Mouse (Mus musculus) heart, postnatal 14 days (tissue): ENCODE results near the gene B3gnt9. TPM values are rescaled to one million over a fixed set of nuclear protein-coding genes. Genes with fewer than 3 reads are reported as not detected.
A peak's percentile ranks its signal among the peaks of the same experiment; 100 is the strongest.

Experiments
- DNase-seq, 2 experiments: peaks; one replicate each; pipeline ENCODE4 v3.0.0; 2021 to 2022
- intact Hi-C: fragments of 180-260 bp; cut with DNase I; formaldehyde crosslinking; loops from one replicate; pipeline ENCODE4 v1.15.1; 2025
- total RNA-seq, 2 experiments: library from RNA; stranded (reverse); gene quantifications; 2 replicates each; pipeline ENCODE4 v1.2.3; 2021

The B3gnt9 gene
- total RNA-seq, 2 experiments from 2014 or later: 5.1 to 5.6 TPM

DNA sequence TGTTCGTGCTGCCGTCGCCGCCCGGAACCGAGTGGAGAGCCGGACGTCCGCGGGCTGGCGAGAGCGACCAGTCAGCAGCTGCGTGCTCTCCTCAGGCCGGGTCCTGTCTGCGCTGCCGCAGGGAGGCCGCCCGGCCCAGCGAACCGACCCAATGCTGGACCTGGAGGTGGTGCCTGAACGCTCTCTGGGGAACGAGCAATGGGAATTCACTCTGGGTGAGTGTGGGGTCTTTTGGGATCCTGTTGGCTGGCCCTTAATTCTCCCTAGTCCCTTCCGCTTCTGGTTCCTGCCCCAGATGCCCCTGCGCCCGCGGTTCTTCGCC is 29.7 kb downstream of the B3gnt9 start:
- DNase-seq: no peak
- intact Hi-C loops: loop anchor here (10.0 kb wide), 1 partner anchor 630 kb away; the partner anchor contains the start of gene Pdp2

DNA sequence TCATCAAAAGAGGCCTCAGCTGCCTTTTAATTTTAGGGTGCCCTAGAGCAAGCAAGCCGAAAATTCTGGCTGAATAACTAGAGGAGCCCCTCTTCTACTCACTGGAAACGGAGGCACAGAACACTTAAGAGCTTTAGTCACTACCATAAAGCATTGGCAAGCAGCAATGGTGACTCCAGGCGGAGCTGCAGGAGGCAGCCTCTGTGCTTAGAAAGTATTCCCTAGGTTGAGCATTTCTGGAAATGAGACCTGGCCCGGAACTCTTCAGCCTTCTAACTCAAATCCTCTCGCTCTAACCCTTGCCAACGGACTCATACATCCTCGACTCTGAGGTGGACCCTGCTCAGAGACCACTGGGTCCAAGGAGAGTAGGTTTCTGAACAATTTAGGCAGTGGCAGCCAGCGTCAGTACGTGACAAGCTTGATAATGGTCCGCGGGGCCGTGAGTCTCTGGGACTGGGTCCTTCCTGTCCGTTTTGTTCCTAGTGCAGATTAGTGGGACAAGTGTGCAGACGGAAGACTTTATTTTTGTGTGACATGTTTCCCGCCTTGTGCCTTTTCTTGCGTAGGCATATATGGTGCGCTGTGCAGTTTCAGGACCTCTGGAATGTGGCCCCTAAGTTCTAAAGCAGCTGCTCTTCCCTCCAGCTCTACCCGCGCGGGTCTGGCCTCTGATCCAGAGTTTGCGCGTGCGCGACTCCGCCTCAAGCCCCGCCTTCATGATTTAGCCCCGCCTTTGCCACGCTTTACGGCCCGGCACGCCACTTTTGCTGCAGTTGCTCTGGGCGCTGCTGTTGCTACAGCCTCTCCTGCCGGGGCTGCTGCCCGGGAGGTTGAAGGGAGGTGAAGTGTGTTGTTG is 30.3 kb downstream of the B3gnt9 start, which contains the start of gene D230025D16Rik:
Gene D230025D16Rik (plus strand): TSS at position 733 of the 859 bp plus-strand sequence.
- intact Hi-C loops: loop anchor here (5.0 to 10.0 kb wide), 3 partner anchors 52 to 630 kb away; partner anchors contain the start of genes Cbfb and Pdp2
- DNase-seq: peak; percentile 96 to 98

DNA sequence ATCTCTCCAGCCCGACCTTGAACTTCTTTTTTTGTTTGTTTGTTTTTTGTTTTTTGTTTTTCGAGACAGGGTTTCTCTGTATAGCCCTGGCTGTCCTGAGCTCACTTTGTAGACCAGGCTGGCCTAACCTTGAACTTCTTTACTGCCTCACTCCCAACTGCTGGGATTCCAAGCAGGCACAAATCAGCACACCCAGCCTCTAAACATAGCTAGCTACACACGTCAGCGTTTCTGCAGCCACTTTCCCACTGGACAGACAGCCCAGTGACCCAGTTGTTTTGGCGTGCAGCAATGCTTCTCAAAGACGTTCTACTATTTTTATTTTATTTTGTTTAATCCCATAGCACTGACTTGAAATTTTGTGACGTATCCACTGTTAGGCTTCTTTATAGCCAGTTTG is 31.1 kb downstream of the B3gnt9 start:
- intact Hi-C loops: loop anchor here (5.0 to 10.0 kb wide), 3 partner anchors 52 to 629 kb away; partner anchors contain the start of genes Cbfb and Pdp2
- peak in 1 of 2 experiments; percentile 11 for DNase-seq

DNA sequence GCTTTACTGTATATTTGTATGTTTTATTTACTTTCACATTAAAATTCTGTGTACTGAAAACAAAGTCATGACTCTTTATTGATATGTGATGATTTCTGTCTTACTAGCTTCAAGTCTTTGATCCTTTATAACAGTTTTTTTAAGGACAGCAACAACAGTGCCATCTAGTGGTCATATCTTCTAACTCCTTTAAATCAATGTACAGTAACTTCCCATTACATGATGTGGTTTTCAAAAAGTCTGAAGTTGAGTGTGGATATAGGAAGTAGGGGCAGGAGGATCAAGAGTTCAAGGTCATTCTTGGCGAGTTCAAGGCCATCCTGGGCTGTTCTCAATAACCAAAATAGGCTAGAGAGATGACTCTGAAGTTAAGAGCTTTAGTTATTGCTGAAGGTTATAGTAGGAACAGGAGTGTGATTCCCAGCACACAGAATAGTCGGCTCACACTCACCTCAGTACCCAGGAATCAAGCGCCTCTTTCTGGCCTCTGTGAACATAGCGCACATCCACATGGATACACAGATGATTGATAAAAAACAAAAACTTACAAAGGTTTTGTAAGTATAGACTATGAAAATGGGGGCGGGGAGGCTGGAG is 36.9 kb downstream of the B3gnt9 start:
- intact Hi-C loops: loop anchor here (1.0 to 10.0 kb wide), 5 partner anchors 61 to 563 kb away; partner anchors contain the start of gene Ces2f
- peak in 1 of 2 experiments; percentile 12 for DNase-seq

DNA sequence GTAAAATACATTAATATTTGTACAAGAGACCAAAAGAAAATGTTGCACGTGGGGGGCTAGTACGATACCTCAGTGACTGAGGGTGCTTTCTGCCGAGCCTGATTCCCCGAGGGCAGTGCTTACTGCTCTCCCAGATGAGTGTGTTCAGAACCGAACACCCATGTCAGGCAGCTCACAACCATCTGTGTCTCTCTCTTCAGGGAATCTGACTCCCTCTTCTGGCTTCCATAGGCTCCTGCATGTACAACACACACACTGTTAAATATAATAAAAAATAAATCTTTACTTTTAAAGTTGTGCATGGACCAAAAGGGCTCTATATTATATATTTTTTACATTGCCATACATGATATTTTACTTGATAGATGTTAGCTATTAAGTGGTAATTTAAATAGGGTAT is 40.8 kb downstream of the B3gnt9 start:
- intact Hi-C loops: loop anchor here (10.0 kb wide), 1 partner anchor 269 kb away; the partner anchor contains the start of gene Ces2f
- DNase-seq: no peak

DNA sequence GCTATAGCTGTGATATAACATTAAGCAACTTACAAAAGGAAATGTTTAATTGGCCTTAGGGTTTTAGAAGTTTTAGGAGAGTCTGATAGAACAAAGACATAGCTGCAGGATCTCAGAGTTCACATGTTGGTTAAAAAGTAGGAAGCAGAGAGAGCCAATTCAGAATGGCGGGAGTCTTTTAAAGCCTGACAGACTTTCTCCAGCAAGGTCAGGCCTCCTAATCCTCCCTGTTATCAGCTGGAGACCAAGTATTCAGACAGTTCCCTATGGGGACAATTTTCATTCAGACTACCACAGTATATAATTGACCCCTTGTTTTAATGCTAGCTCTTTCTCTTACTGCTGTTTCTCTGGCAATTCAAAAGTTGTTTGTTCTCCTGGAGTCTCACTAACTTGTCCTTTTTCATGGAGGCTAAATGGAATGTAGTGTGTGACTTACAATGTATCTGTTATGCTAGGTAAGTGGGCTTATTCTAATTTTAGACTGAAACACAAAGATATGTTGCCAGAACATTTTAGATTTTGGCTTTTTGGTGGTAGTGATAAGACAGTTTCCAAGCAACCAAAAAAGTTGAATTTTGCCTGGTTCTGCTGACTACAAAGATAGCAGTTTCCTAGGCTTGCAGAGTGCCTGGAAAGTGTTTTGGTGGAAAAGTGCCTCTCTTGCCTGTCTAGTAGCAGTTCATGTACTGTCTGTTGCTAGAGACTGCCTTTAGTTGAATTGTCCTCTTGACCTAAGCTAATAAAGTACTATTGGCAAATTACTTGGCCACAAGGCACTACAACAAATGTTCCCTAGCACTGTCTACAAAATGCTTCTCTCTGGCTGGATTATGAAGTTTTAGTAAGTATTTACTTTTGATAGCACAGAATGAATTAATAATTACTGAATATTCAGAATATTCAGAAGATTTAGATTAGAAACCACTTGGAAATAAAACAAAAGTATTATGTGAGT is 45.5 kb downstream of the B3gnt9 start:
- intact Hi-C loops: loop anchor here (10.0 kb wide), 1 partner anchor 265 kb away; the partner anchor contains the start of gene Ces2f
- no peak for DNase-seq

DNA sequence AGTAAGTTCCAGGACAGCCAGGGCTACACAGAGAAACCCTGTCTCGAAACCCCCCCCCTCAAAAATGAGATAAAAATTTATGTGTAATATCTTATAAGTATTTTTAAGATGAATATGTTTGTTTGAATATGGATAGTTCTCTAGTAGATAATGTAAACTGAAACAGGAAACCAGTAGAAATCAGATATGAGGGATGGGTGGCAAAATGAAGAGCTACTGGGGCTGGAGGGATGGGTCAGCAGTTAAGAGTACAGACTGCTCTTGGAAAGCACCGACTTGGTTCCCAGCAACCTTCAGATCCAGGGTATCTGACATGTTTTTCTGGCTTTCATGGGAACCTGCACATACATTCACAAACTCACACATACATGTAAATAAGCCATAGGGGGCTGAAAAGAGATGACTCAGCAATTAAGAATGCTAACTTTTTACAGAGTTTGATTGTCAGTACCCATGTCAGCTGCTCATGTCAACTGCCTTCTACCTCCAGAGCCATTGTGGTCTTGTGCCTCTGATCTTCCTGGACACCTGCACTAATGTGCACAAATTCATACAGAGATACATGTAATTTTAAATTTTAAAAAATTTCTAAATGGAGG is 47.2 kb downstream of the B3gnt9 start:
- no peak for DNase-seq
- intact Hi-C loops: no loop called here

DNA sequence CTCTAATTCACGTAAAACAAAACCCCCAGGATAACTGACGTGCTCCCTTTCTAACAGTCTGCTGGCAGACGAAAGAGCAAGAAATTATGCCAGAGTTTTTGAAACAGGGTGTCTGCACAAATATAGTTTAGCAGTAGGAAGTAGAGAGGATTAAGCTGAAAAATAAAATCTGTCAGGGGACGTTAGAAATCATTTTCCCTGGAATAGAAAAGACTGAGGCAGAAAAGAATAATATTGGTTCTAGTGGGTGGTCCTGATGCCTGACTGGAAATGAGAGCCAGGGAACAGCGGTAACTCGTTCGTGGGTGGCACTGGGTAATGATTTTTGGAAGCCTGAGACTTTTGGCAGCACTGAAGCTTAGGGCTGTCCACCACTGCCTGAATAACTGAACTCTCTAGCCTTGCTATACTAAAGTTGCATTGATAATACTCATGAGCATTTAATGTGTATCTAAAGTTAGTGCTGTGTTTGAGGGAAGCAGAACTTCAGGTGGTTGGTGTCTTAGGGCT is 48.1 kb downstream of the B3gnt9 start:
- intact Hi-C loops: no loop called here

DNA sequence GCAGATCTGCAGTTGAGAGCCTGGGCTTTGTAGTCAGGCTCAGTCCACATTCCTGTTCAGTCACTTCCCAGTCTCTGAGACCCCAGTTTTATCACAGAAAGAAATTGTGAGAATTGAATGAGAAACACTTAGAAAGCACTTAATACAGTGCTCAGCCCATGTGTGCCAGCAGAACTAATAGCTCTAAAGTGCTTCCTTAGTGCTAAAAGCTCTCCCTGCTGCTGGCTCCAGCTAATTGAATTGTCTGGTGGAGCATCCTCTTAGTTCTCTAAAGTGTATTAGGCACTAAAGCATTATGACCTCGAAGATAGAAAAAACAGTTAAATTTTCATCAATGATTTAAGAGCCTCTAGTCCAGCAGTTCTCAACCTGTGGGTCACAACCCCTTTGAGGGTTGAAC is 49.2 kb downstream of the B3gnt9 start:
- intact Hi-C loops: no loop called here
- DNase-seq: no peak

More for the DNA sequence above, 48.1 kb downstream of the B3gnt9 start:
- DNase-seq: no peak

Other genes with a start within 250 kb of the B3gnt9 start
- gene Ces3a, start 206.6 kb downstream of the B3gnt9 start, total RNA-seq: not detected
- gene Ces3b, start 171.4 kb downstream of the B3gnt9 start, total RNA-seq: not detected
- not detected for gene Ces4a, start 123.4 kb downstream of the B3gnt9 start, total RNA-seq
- 10 to 100 TPM; 24.4 to 27.9 TPM for gene Cbfb, start 84.5 kb downstream of the B3gnt9 start, total RNA-seq
- 10 to 100 TPM; 16.7 to 22.0 TPM for gene D230025D16Rik, start 30.0 kb downstream of the B3gnt9 start, total RNA-seq
- 1 to 10 TPM; 6.3 to 7.2 TPM for gene Tradd, start 9.5 kb upstream of the B3gnt9 start, total RNA-seq
- gene Fbxl8, start 9.5 kb upstream of the B3gnt9 start, total RNA-seq: 1 to 10 TPM; 2.4 to 3.1 TPM
- gene Hsf4, start 14.6 kb upstream of the B3gnt9 start, total RNA-seq: under 1 TPM; 0.73 to 0.96 TPM
- gene Nol3, start 21.0 kb upstream of the B3gnt9 start, total RNA-seq: 10 to 100 TPM; 17.9 to 19.0 TPM
- gene 4931428F04Rik, start 34.7 kb upstream of the B3gnt9 start, total RNA-seq: 1 to 10 TPM; 1.5 to 3.2 TPM
- 1 to 10 TPM; 8.5 to 8.6 TPM for gene Exoc3l, start 40.9 kb upstream of the B3gnt9 start, total RNA-seq
- gene E2f4, start 42.5 kb upstream of the B3gnt9 start, total RNA-seq: 10 to 100 TPM; 21.9 to 24.8 TPM
- 1 to 10 TPM in 1 of 2 experiments, under 1 TPM in 1; 0.86 to 1.2 TPM for gene Elmo3, start 50.4 kb upstream of the B3gnt9 start, total RNA-seq
- 1 to 10 TPM; 1.7 to 1.9 TPM for gene Lrrc29, start 71.1 kb upstream of the B3gnt9 start, total RNA-seq
- 10 to 100 TPM; 23.3 to 29.6 TPM for gene Tmem208, start 71.2 kb upstream of the B3gnt9 start, total RNA-seq
- gene Fhod1, start 92.8 kb upstream of the B3gnt9 start, total RNA-seq: 1 to 10 TPM; 9.2 to 9.4 TPM
- gene Slc9a5, start 93.7 kb upstream of the B3gnt9 start, total RNA-seq: under 1 TPM; 0.83 to 0.86 TPM
- gene Plekhg4, start 118.1 kb upstream of the B3gnt9 start, total RNA-seq: not detected
- gene Kctd19, start 158.3 kb upstream of the B3gnt9 start, total RNA-seq: not detected
- gene Lrrc36, start 158.4 kb upstream of the B3gnt9 start, total RNA-seq: under 1 TPM; 0.68 to 0.86 TPM
- gene Tppp3, start 216.4 kb upstream of the B3gnt9 start, total RNA-seq: 10 to 100 TPM; 47.7 to 50.1 TPM
- gene Zdhhc1, start 241.7 kb upstream of the B3gnt9 start, total RNA-seq: 10 to 100 TPM; 14.9 to 16.3 TPM